12 mouse cellular contexts compared by ENCODE assay signal in the genomic region with DNA sequence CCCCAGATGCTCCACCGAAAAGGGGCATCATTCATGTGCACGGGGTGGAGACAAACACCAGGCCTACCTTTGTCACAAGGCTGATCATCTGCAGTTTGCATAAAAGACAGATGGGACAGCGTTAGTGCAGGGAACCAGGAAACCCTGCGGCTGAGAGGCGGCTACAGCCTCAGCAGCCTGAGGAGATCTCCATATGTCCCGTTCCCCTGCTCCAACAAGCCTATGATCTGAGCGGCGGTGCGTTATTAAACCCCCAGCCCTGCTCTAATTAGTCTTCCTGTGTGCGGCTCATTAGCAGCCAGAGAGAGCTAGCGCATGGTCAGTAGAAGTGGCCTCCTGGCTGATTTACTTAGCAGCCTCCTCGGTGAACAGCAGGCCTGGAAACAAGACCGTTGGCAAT. TPM values are rescaled to one million over a fixed set of nuclear protein-coding genes. Genes with fewer than 3 reads are reported as not detected.
DNase-seq lines count a peak whose midpoint lies in the region; ATAC-seq lines count a peak whose summit lies in the region.
"Had no signal": no experiment of that assay in that cellular context is flagged by ENCODE, and none has a peak within 500 bp of the region (broad histone marks: within the 10 kb centered on the region; RNA-seq: fewer than 3 reads in every experiment).

No protein-coding gene starts in this region.

- H3K4me3 ChIP-seq in hindbrain, embryonic 11.5 days (ENCODE audit: low read depth, low read length), result no peak overlapping the region
- no peak overlapping the region for H3K4me3 ChIP-seq in midbrain, embryonic 14.5 days (replicated peaks; ENCODE audit: low read depth, low read length)

- H3K27me3 ChIP-seq in hindbrain, embryonic 11.5 days (ENCODE audit: control insufficient read depth, insufficient read depth, low read length), result no peaks in the 10 kb centered on the region
- H3K27me3 ChIP-seq in midbrain, embryonic 14.5 days (ENCODE audit: control insufficient read depth, insufficient read depth, low read length), result no peaks in the 10 kb centered on the region

- ATAC-seq in frontal cortex, adult (ENCODE audit: low TSS enrichment), result peak; percentile 72; the same call in 1 of the 2 replicates
- peak; percentile 43; the same call in 1 of the 2 replicates for ATAC-seq in hindbrain, embryonic 11.5 days (ENCODE audit: low FRiP score)
- ATAC-seq in midbrain, embryonic 14.5 days (ENCODE audit: low FRiP score, low TSS enrichment), result peak; percentile 46
- no peak for ATAC-seq in CD4-positive, CD25-positive, alpha-beta regulatory T cell, adult 4 months

- H3K27ac ChIP-seq in hindbrain, embryonic 11.5 days (ENCODE audit: low read depth, low read length), result peak overlapping the region; percentile 61
- H3K27ac ChIP-seq in midbrain, embryonic 14.5 days (replicated peaks; ENCODE audit: low read depth, low read length), result peak overlapping the region; percentile 76

- no peak overlapping the region for H3K4me2 ChIP-seq in hindbrain, embryonic 11.5 days (replicated peaks; ENCODE audit: low read depth, low read length)
- H3K4me2 ChIP-seq in midbrain, embryonic 14.5 days (ENCODE audit: low read length), result no peak overlapping the region

- H3K9ac ChIP-seq in hindbrain, embryonic 11.5 days (ENCODE audit: low read depth, low read length), result 0 out of 2 replicates have a peak overlapping the region, but pooled peaks have one; percentile 12
- H3K9ac ChIP-seq in midbrain, embryonic 14.5 days (replicated peaks; ENCODE audit: low read length), result 0 out of 2 replicates have a peak overlapping the region, but pooled peaks have one; percentile 3

- peaks cover 2% of the 10 kb centered on the region; the same call in 1 of the 2 replicates for H3K36me3 ChIP-seq in hindbrain, embryonic 11.5 days (ENCODE audit: control insufficient read depth, insufficient read depth, low read length)
- H3K36me3 ChIP-seq in midbrain, embryonic 14.5 days (ENCODE audit: control insufficient read depth, insufficient read depth, low read length), result peaks cover 87% of the 10 kb centered on the region

- 61% methylated on average over 13 of the region's 13 CpGs for WGBS in hindbrain, embryonic 11.5 days
- 54% methylated on average over 13 of the region's 13 CpGs for WGBS in midbrain, embryonic 14.5 days

- no peak for DNase-seq in frontal cortex, postnatal 36 days (ENCODE audit: low spot score in 2 of 2)
- DNase-seq in cerebellum, adult 9-11 months, result peak; percentile 91
- DNase-seq in hindbrain, embryonic 11.5 days (ENCODE audit: low spot score), result peak; percentile 49
- DNase-seq in midbrain, embryonic 14.5 days, result peak; percentile 61
- no peak for DNase-seq in spleen, postnatal 36 days (ENCODE audit: low spot score in 2 of 2)
- no peak for DNase-seq in adrenal gland, adult (ENCODE audit: inconsistent age in 2 of 2, low spot score in 1 of 2)
- DNase-seq: heart, postnatal 10 days had no signal

- 0 out of 2 replicates have a peak, but pooled peaks cover 2% of the 10 kb centered on the region for H3K4me1 ChIP-seq in hindbrain, embryonic 11.5 days (replicated peaks; ENCODE audit: control insufficient read depth, insufficient read depth, low read length)
- H3K4me1 ChIP-seq in midbrain, embryonic 14.5 days (ENCODE audit: control insufficient read depth, insufficient read depth, low read length), result no peaks in the 10 kb centered on the region

- H3K9me3 ChIP-seq in hindbrain, embryonic 11.5 days (ENCODE audit: control insufficient read depth, low read length), result no peaks in the 10 kb centered on the region
- no peaks in the 10 kb centered on the region for H3K9me3 ChIP-seq in midbrain, embryonic 14.5 days (ENCODE audit: control insufficient read depth, low read length)

RNA-seq across cellular contexts. Expression of a gene that starts 18.1 kb away (rescaled TPM):
- polyA plus RNA-seq in hindbrain, embryonic 11.5 days (2014; fragmentation: Nextera tagmentation; extraction: Ambion mirVana), result 23.3 and 26.5 TPM in 2 replicates
- 45.4 and 54.2 TPM in 2 replicates for polyA plus RNA-seq in midbrain, embryonic 14.5 days (2014; fragmentation: Nextera tagmentation; extraction: Ambion mirVana)
- polyA plus RNA-seq in CD4-positive, CD25-positive, alpha-beta regulatory T cell, adult 4 months (2017; shearing (Covaris generic)), result under 1 TPM in 1 of 2 experiments, not detected in 1; 0.42 TPM

RNA-seq across cellular contexts. Expression of a gene that starts 23.3 kb away (rescaled TPM):
- polyA plus RNA-seq in hindbrain, embryonic 11.5 days (2014; fragmentation: Nextera tagmentation; extraction: Ambion mirVana), result 11.4 and 12.1 TPM in 2 replicates
- polyA plus RNA-seq in midbrain, embryonic 14.5 days (2014; fragmentation: Nextera tagmentation; extraction: Ambion mirVana), result 16.5 and 17.2 TPM in 2 replicates
- polyA plus RNA-seq in CD4-positive, CD25-positive, alpha-beta regulatory T cell, adult 4 months (2017; shearing (Covaris generic)), result 1 to 10 TPM; 1.6 to 1.7 TPM

RNA-seq across cellular contexts. Expression of a gene that starts 26.1 kb away (rescaled TPM):
- polyA plus RNA-seq in hindbrain, embryonic 11.5 days (2014; fragmentation: Nextera tagmentation; extraction: Ambion mirVana), result not detected in 2 replicates
- polyA plus RNA-seq in midbrain, embryonic 14.5 days (2014; fragmentation: Nextera tagmentation; extraction: Ambion mirVana), result not detected in 2 replicates
- polyA plus RNA-seq in CD4-positive, CD25-positive, alpha-beta regulatory T cell, adult 4 months (2017; shearing (Covaris generic)), result not detected
- polyA plus RNA-seq: embryonic facial prominence, embryonic 11.5 days; liver, adult 2 months; stomach, embryonic 14.5 days had no signal

RNA-seq across cellular contexts. Expression of a gene that starts 31.2 kb away (rescaled TPM):
- 0.09 and 0.13 TPM in 2 replicates for polyA plus RNA-seq in hindbrain, embryonic 11.5 days (2014; fragmentation: Nextera tagmentation; extraction: Ambion mirVana)
- 0.15 and 0.17 TPM in 2 replicates for polyA plus RNA-seq in midbrain, embryonic 14.5 days (2014; fragmentation: Nextera tagmentation; extraction: Ambion mirVana)
- polyA plus RNA-seq in CD4-positive, CD25-positive, alpha-beta regulatory T cell, adult 4 months (2017; shearing (Covaris generic)), result not detected

RNA-seq across cellular contexts. Expression of a gene that starts 43.3 kb away (rescaled TPM):
- polyA plus RNA-seq in hindbrain, embryonic 11.5 days (2014; fragmentation: Nextera tagmentation; extraction: Ambion mirVana), result 0.11 and 0.31 TPM in 2 replicates
- polyA plus RNA-seq in midbrain, embryonic 14.5 days (2014; fragmentation: Nextera tagmentation; extraction: Ambion mirVana), result not detected in 2 replicates
- polyA plus RNA-seq in CD4-positive, CD25-positive, alpha-beta regulatory T cell, adult 4 months (2017; shearing (Covaris generic)), result not detected
- polyA plus RNA-seq: embryonic facial prominence, embryonic 11.5 days; stomach, embryonic 14.5 days had no signal

Comparison
In these comparisons a context has a peak if more than half of its experiments do, and no peak if none do; other contexts are left out.
1. DNase-seq: peak in cerebellum, adult 9-11 months (single experiment), hindbrain, embryonic 11.5 days (single experiment) and midbrain, embryonic 14.5 days (single experiment); none in frontal cortex, postnatal 36 days (0 of 2), spleen, postnatal 36 days (0 of 2) and adrenal gland, adult (0 of 2).
2. RNA of a gene that starts 18.1 kb away (polyA plus RNA-seq): 45.4 to 54.2 TPM in midbrain, embryonic 14.5 days and 23.3 to 26.5 TPM in hindbrain, embryonic 11.5 days; 0.42 TPM in CD4-positive, CD25-positive, alpha-beta regulatory T cell, adult 4 months; every median in the first group is over 10 times any median in the second.